11 mouse cellular contexts compared by ENCODE assay signal in the genomic region with DNA sequence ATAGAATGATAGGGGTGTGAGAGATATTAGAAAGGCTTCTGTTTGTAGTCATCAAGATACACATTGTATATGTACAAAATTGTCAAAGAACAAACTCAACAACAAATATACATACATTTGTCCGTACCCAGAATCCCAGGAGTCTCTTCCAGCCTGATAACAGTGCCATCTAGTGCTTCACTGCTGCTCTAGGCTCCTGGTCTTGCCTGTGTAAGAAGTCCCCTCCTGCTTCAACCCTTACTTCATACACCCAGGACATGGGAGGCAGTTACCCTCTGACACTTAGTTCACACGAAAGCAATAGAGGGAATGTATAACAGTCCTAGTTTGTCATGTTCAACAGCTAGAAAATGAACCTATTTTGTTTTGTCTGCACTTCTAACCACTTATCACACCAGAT.
DNase-seq lines count a peak whose midpoint lies in the region; TF ChIP-seq lines count a peak whose summit lies in the region.
"Had no signal": no experiment of that assay in that cellular context is flagged by ENCODE, and none has a peak within 500 bp of the region (broad histone marks: within the 10 kb centered on the region; RNA-seq: fewer than 3 reads in every experiment).

No protein-coding gene starts in this region.

- H3K27ac ChIP-seq in kidney, adult 2 months (ENCODE audit: insufficient read depth, low read depth, low read length) = no peak overlapping the region
- H3K27ac ChIP-seq in thymus, adult 2 months (ENCODE audit: control insufficient read depth, insufficient read depth, low read length) = no peak overlapping the region
- H3K27ac ChIP-seq: hindbrain, embryonic 13.5 days; midbrain, embryonic 12.5 days had no signal

- H3K4me3 ChIP-seq in kidney, adult 2 months (ENCODE audit: insufficient read depth, low read depth, low read length) = no peak overlapping the region
- no peak overlapping the region for H3K4me3 ChIP-seq in thymus, adult 2 months (ENCODE audit: control insufficient read depth, insufficient read depth, low read length)
- H3K4me3 ChIP-seq: hindbrain, embryonic 13.5 days; midbrain, embryonic 12.5 days had no signal

- TF ChIP-seq POLR2A in kidney, adult 2 months (IDR thresholded peaks at IDR 0.05; ENCODE audit: low read depth, low read length) = no peak
- no peak for TF ChIP-seq POLR2A in thymus, adult 2 months (IDR thresholded peaks at IDR 0.05; ENCODE audit: control insufficient read depth, extremely low read depth, insufficient read depth, low read length, poor library complexity)

- no peaks in the 10 kb centered on the region for H3K4me1 ChIP-seq in kidney, adult 2 months (ENCODE audit: control insufficient read depth, insufficient read depth, low read length)
- no peaks in the 10 kb centered on the region for H3K4me1 ChIP-seq in thymus, adult 2 months (replicated peaks; ENCODE audit: control insufficient read depth, insufficient read depth, low read length)
- H3K4me1 ChIP-seq: hindbrain, embryonic 13.5 days; midbrain, embryonic 12.5 days had no signal

- H3K27me3 ChIP-seq in kidney, adult 2 months (replicated peaks; ENCODE audit: control insufficient read depth, insufficient read depth, low read length) = no peaks in the 10 kb centered on the region
- H3K27me3 ChIP-seq in thymus, adult 2 months (ENCODE audit: control insufficient read depth, insufficient read depth, low read length) = no peaks in the 10 kb centered on the region
- H3K27me3 ChIP-seq: hindbrain, embryonic 13.5 days; midbrain, embryonic 12.5 days had no signal

- 0 out of 2 replicates have a peak, but pooled peaks have one; percentile 21 for TF ChIP-seq CTCF in kidney, adult 2 months (conservative IDR thresholded peaks at IDR 0.05; ENCODE audit: insufficient read depth, insufficient read length, low read depth, low read length)
- no peak for TF ChIP-seq CTCF in thymus, adult 2 months (IDR thresholded peaks at IDR 0.05; ENCODE audit: borderline replicate concordance, control insufficient read depth, extremely low read depth, insufficient read depth, low read length, poor library complexity)

- WGBS in kidney, adult 2 months = 68% methylated on average over 2 of the region's 2 CpGs
- WGBS in thymus, adult 2 months = 94% methylated on average over 2 of the region's 2 CpGs

- no peaks in the 10 kb centered on the region for H3K36me3 ChIP-seq in kidney, adult 2 months (ENCODE audit: control insufficient read depth, insufficient read depth, low read length)
- H3K36me3 ChIP-seq in thymus, adult 2 months (ENCODE audit: control insufficient read depth, insufficient read depth, low read length) = no peaks in the 10 kb centered on the region

- peak; percentile 26 for DNase-seq in adrenal gland, postnatal 14 days
- DNase-seq in adrenal gland, adult 18-20 months (ENCODE audit: low spot score in 2 of 2) = no peak
- no peak for DNase-seq in kidney, adult 2 months
- no peak for DNase-seq in kidney, adult 18-20 months
- DNase-seq in thymus, postnatal 14 days = peak; percentile 7
- no peak for DNase-seq in thymus, adult 2 months
- DNase-seq in lung, postnatal 36 days = peak; percentile 50
- DNase-seq in right cerebral cortex, adult 18-20 months = no peak
- DNase-seq: thymus, postnatal 25 days had no signal

Comparison
In these comparisons a context has a peak if more than half of its experiments do, and no peak if none do; other contexts are left out.
1. DNase-seq: peak in adrenal gland, postnatal 14 days (single experiment), thymus, postnatal 14 days (single experiment) and lung, postnatal 36 days (single experiment); none in adrenal gland, adult 18-20 months (0 of 2), kidney, adult 2 months (single experiment), kidney, adult 18-20 months (single experiment), thymus, adult 2 months (single experiment) and right cerebral cortex, adult 18-20 months (single experiment).